Mouse (Mus musculus) embryonic fibroblast, embryonic 13.5 days (primary cell): ENCODE measurements around the gene Rpl23a.

Experiments used
- CTCF ChIP-seq: IDR thresholded peaks from 2 replicates; pipeline ENCODE4 v1.5.1; 2011; ENCODE audit warnings: mild to moderate bottlenecking, control low read depth, low read length, moderate library complexity, borderline replicate concordance; ENCODE audit not compliant: insufficient read depth
- POLR2A ChIP-seq: IDR thresholded peaks from 2 replicates; pipeline ENCODE4 v1.6.1; 2011; ENCODE audit warnings: low read depth, mild to moderate bottlenecking, control low read depth, low read length, moderate library complexity

GRCm38 (mm10) chr11:78172034-78172747 is 11.2 kb downstream of the Rpl23a start:
- TF ChIP-seq CTCF (no peak), POLR2A (no peak)
